Mouse (Mus musculus): Measurements from ENCODE around the gene 1700024P04Rik.
A peak's percentile ranks its signal among the peaks of the same experiment; 100 is the strongest.
"Not testable (repeated sequence)": the region's sequence is repeated elsewhere in the genome, so short reads cannot be mapped to it uniquely, and the experiment has no call there.

1700024P04Rik gene

DNA sequence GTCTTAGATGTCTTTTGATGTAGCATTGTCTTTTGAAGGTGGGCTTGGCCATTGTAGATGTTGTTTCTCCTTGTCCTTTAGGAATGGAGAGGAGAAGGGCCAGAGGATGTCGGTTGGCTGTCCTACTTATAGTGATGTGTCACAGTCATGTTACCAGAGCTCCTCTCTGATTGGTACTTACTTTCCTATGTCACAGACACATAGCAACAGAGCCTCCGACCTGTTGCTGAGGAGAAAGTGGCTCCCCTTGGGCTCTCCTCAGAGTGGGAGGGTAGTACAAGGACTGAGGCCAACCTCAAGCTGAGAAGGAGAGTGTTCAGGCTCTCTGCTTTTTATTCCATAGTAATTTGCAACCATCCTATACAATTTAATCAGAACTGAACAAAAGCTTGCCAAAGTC lies at the start of gene 1700024P04Rik:
Gene 1700024P04Rik, minus strand, starts transcription at position 101 of the 400 bp plus-strand sequence.
- DNase-seq, result no peak

DNA sequence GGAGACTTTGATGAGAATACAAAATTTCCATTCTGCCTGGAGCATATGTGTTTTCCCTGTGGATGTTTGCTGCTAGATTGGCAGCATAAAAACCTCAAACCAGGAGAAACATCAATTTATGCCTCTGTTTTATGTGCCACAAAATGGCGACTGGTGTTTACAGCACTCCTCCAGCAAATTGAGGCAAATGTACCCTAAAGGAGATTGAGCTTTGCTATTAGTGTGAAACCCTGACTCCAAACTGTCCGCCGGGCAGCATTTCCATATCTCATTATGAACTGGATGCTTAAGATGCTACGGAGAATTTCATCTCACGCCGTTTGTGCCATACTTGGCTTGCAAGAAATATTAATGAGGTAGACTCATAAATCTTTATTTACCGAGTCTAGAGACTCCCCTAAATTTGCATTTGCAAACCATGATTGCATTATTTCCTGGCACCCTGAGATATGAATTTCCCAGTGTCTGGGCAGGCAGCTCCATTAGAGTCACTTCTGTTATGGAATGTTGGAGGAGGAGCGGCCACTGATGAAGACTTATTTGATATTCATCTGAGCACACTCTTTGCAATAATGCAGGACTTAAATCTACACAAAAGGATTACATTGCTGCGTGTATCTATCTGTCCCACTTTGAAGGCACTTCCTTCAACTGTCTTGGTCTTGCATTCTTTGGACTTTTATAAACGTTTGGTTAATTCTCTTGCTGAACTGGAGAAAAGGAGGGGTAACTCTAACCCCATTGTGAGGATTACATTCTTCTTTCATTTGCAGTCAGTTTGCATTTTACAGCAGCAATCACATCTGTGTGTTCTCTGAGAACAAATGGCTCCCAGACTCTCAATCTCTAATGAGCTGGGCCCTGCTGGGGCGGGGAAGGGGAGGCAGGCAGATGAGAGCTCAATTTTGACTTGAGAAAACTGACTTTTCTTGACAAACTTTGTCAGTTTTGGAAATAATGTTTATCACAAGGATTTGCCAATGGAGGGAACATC lies 47.2 kb upstream of the 1700024P04Rik start:
- DNase-seq, result no peak

DNA sequence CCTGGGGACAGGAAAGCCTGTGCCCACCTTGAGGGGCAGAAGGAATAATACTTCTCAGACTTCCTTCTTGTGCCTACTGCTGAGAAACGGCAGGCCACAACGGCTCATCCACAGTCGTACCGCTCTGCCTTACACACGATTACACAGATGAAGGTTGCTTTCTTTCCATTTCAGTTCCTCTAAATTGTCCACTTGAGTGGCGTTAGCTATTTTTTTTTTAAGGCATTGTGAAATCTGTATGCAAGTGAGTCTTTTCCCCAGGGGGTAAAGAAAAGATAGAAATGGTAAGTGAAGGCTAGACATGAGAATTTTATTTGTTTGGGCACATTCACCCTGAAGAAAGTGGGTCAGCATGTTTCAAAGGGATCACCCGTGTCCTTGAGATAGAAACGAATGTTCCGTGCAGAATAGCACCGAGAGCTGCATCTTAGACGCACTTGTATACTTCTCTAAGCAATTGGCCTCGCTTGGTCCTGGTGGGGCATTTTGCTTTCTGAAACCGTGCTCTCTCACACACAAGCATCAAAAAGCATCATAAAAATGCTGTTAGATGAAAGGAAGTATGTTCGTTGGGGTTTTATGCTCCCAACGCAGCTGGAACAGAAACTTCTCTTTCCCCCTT lies 46.3 kb upstream of the 1700024P04Rik start:
- no peak for DNase-seq

DNA sequence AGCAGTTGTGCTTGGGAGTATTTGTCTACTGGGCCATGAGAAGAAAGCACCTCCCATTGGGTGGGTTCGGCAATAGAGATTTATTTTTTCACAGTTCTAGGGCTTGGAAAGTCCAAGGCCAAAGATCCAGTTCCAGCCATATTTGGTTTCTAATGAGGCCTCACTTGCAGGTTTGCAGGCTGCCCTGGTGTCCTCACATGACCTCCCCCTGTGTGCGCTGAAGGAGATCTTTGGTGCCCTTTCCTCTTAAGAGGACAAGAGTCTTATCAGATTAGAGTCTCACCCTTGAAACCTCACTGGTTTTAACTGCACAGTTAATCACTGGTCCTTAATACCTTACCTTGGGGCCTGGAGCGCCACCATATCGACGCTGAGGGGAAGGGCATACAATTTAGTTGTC lies 40.9 kb upstream of the 1700024P04Rik start:
- DNase-seq, result peak; percentile 44

DNA sequence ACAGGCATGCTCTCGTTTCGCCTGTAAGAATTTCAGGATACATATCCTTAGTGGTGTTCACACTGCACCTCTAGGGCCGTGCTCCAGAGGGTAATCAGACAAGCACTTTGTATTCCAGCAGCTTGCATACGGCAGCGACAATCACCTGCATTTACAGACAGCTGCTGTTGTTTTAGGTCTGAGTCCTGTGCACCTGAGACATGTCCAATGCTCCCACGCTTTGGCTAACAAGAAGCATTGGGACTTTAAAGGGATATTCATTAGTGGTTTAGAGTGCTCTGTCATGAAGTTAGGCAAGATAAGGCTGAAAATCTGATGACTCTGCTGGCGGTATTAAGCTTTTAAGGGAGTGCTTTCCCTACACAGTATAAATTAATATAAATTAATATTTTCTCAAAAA lies 37.7 kb upstream of the 1700024P04Rik start:
- DNase-seq, result no peak

DNA sequence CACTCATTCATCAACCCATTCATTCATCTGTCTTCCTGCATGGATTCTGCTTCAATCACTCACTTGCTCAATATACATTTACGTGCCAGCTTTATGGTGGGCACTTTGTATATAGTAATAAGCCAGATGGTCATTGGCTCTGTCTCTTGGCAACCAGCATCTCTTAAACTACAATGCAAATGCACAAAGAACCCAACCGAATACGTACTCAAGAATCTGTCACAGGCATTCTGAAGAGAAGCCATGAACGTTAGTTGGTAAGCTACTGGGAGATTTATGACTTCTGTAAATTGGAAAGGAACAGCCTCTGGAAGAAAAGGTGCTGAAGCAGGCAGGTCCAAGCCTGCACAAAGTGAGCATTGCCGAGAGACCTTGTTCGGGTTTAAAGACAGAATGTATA lies 36.8 kb upstream of the 1700024P04Rik start:
- DNase-seq, result no peak

DNA sequence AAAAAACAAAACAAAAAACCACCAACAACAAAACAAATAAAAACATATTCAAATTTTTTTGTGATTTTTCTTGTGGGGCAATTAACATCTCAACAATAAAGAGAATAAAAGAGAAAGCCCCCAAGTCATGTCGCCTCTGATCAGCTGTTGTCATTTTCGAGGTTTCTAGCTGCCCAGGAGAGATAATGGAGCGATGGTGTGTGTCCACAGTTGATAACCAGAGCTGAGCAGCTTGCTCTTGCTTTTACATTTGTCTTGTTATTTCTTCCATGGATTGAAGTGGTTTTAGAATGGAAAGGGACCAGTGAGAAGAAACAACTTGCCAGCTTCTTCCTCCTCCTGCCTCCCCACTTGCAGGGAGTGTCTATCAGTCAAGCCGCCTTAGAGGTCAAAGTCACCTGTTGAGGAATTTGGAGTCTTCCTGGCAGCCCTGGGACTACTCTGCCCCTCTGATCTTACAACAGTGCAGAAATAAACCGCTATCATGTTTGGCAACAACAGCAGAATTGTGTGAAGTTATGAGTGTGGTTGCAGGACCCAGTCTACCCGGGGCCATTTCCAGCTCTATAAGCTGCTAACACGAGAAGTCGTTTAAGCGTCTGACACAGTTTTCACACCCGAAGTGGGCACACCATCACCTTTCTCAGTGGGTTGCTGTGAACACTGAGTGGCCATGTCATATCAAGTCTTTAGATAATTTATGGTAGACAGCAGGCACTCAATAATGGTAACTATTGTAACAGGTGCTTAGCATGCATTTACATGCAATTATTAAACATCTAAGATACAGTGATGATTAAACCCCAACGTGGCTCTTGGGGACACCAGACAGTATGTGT lies 35.7 kb upstream of the 1700024P04Rik start:
- DNase-seq, result no peak

DNA sequence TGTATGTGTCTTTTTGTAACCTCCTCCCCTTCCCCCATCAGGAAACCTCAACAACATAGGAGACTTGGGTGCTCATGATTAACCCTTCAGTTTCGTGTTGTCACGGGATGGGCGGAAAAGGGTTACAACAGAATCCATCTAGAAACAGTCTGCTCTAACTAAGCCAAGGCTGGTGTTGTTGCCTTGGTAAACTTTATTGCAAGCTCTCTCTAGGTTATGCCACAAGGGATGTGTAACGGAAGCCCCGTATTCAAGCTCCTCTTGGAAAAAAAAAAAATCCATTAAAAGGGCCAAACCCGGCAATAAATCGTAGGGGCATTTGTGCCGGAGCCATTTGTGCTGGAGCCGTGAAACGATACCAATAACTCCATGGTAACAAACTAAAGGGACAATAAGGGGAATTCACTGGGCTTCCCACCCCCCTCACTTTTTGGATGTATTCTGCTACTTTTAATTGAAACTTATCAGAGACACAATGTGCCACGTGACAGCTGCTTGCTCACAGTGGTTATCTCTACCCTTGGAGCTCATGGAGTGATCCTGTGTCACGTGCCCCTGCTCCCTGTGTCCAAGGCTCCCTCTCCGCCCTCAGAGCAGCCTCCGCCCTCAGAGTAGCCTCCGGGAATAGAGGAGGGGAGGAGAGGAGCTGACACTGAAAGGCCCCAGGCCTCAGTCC lies 34.3 kb upstream of the 1700024P04Rik start:
- DNase-seq, result peak; percentile 34

DNA sequence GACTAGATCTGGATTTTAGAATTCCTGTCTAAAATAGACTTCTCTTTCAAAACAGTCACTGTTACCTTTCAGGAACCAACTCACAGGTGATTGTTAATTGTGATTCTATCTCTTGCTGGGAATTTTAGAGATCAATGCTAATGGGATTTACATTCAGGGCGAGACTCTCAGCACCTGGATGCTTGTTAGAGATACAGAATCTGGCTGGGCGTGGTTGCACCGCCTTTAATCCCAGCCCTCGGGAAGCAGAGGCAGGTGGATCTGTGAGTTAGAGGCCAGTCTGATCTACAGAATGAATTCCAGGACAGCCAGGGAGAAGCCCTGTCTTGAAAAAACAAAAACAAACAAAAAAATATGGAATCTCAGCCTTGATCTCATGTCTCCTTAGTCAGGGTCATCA lies 32.3 kb upstream of the 1700024P04Rik start:
- DNase-seq, result no peak

DNA sequence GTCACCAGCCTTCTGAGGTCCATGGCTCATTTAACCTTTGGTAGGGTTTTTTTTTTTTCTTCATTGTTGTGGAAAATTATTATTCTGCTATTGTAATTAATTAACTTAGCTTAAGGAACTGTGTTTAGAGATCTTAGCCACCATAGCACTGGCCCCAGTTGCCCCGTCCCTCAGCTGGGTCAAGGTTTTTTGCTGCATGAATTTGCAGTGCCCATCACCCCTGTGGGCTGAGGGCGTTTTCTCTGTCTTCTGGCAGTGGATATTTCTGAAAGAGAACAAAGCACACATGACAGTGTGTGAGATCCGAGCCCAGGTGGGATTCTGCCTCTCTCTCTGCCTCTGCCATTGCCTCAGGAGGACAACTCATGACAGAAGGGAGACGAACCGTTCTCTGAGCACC lies 28.5 kb upstream of the 1700024P04Rik start:
- DNase-seq, result peak; percentile 60

DNA sequence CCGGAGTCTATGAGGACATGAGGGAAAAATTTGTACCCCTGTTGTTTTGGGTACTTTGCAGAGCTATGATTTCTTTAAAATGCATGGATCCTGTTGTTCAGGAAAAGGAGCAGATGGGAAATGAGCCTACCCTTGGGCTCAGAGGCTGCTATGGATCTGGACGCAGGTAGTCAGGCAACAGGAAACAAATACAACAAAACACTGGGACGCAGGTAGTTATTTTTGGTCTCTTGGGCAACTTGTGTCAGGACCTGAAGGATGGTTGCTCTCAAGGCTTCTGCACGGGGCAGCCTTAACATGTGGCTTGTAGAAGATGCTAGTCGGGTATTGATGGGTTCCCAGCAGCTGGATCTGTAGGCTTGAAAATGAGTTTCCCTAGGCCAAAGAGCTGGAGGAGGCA lies 23.6 kb upstream of the 1700024P04Rik start:
- no peak for DNase-seq

DNA sequence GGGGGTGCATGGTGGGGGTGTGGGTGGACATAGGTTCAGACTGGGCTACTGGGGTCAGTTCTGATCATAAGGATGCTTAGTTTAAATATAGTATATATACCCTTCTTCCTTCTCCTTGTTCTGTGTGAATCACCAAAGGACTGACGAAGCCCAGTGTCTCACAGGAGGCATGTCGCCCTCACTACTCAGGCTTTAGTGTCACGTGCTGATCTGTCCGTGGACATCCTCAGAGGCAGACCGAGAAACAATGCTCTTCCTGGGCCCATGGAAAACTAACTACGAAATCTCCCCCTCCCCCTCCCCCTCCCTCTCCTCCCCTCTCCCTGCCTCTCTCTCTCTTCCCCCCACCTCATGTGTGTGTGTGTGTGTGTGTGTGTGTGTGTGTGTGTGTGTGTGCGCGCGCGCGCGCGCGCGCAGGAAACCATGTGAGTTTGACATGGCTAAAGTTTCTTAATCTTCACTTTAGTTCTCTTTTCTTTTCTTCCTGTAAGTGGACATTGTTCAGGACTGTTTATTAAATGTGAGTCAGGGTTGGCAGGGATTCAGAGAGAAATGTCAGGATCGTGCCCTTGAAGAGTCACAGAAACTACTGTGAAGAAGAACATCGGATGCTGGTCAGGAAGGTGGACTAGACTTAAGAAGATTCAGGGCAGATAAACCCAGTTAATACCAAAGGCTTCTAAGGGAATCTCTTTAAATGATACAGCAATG lies 22.2 kb upstream of the 1700024P04Rik start:
- DNase-seq, result peak; percentile 16

DNA sequence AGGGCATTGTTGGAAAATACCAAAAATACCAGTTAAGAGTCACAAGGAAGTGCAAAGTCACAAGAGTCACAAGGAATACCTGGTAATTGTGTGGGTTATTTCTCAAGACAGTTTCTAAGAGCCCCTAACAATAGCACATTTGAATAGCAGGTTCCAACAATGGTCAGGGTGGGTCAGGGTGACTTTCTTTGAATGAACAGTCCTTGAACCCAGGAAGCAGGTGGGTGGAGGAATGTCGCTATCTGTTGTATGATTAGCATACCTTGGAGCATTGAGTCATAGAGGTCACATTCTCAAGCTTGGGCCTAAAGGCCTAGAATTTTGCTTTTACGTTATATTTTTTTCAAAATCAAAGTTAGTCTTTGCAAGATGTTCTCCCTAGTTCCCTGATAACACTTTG lies 17.3 kb upstream of the 1700024P04Rik start:
- not testable (repeated sequence) for DNase-seq

DNA sequence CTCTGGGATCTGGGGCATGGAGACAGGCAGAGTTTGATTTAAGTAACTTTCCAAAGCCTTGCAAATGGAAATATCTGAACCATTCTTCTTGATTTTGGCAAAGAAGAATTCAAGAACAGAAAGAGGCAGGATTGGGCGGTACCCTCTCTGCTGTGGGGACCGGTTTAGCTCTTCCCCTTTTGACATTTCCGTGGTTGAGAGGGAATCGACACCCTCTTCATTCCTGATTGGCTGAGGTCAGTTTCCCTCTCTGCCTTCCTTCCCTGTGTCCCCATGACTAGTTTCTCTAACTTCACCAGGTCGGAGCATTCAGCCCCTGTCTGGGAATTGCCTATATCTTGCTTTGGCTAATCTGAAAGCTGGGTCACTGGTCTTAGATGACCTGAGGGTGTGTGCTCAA lies 12.7 kb upstream of the 1700024P04Rik start:
- DNase-seq, result no peak

DNA sequence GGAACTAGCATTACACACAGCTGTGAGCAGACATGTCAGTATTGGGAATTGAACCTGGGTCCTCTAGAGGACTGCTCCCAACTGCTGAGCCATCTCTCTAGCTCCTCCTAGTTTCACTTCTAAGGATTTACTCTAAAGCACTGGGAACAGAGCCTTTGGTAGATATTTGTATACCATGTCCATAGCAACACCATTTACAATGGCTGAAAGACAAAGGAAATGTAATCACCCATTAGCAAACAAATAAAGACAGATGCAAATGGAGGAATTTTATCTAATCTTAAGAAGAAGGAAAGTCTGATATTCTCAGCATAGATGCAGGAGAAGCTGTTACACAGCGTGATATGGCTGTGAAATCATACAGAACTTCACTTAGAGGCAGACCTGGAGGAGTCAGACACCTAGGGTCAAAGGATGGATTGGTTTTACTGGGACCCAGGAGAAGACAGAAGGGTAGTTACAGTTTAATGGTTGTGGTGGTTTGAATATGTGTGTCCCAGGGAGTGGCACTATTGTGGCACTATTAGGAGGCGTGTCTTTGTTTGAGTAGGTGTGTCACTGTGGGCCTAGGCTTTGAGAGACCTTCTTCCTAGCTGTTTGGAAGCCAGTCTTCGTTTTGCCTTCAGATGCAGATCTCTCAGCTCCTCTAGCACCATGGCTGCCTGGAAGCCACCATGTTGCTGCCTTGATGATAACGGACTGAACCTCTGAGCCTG lies 7.1 kb downstream of the 1700024P04Rik start:
- no peak for DNase-seq

DNA sequence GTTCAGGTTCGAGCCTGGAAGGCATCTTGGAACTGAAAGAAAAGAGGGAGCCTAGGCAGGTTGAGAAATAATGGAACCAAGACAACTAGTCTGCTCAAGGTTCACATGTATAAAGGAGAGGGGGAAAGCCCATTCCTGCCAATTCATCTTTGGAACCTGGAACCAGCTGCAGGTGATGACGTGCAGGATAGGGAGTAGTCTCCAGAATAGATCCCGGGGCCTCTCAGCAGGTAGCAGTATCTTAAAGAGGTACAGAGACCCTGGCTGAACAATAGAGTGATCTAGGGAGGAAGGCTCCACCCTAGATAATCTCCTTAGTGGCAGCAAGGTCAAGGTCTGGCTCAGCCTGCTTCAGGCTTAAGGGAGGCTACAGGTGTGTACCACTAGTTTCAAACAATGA lies 8.3 kb downstream of the 1700024P04Rik start:
- DNase-seq, result not testable (repeated sequence)

DNA sequence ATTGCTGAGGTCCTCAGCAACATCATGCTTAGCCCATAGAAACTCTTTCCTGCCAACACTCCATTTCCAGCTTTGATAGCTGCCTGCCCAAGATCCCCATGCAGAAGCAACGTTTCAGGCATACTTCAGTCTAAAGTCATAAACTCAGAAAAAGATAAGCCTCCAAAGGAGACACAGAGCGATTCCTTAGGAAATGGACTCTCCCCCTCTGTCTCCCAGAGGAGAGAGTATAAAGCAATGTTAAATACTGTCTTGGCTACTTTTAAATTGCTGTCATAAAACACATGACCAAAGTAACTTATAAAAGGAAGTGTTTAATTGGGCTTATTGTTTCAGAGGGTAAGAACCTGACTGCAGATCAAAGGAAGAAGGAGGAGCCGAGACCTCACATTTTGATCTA lies 12.3 kb downstream of the 1700024P04Rik start:
- DNase-seq, result no peak

DNA sequence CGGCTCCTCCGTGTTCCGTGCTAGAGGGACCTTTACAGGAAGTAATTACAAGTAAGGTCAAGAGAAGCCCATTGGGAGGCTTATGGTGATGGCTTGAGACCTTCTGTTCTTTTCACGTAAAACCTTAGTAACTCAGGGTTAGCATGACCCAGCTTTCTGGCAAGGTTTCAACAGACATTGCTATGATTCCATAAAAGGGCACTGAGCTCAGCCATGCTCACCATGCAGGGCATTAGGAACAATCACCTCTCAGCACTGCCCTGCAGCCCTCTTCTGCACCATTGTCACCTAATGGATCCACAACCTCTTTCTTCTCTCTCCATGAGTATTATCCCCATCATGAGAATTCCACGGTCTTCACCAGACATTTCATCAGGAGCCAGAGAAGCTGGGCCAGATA lies 12.7 kb downstream of the 1700024P04Rik start:
- peak; percentile 7 for DNase-seq

DNA sequence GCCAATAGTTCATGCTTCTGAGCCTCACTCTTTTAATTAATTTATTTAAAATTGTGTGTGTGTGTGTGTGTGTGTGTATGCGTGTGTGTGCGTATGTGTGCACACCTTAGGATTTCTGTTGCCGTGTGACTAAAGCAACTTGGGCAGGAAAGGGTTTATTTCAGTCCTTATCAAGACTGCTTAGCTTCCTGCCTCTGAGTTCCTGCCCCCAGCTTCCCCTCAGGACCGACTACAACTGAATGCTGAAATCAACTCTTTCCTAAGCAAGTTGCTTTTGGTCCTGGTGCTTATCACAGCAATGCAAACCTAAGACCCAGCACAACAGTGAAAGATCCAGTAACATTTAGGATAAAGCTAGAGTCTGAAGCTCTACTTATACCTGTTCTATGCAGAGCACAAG lies 15.8 kb downstream of the 1700024P04Rik start:
- no peak for DNase-seq

DNA sequence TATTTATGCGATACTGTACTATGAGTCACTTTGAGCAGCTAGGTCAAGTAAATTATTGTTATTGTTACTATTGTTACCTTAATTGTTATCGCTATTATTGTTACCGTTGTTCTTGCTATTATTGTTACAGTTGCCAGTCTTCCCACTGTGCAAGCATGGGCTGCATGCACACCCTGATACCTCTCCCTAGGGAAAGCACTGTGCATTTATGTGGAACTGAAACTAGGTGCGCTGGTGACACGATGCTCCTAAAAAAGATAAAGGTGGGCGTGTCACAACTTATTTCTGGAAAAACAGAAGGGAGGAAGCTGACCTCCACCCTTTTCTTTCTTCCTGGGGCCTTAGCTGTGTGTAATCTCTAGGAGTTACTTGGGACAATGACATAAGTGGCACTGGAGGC lies 16.4 kb downstream of the 1700024P04Rik start:
- DNase-seq, result no peak

DNA sequence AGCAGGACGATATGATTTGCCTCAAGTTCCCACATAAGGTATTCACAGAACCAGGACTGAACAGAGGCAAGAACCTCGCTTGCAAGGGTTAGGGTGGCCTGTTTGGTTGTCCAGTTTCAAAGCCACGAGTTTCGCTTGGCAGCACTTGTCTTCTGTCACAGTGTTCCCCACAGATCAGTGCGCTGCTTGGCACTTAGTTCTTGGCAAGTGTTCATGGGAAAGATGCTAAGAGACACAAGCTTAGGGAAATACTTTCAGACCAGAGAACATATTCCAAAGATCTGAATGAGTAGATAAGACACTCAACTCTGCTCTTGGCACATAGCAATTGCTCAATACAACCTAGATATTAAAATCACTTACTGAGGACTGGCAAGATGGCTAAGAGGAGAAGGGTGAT lies 17.8 kb downstream of the 1700024P04Rik start:
- no peak for DNase-seq

Measured in kidney, postnatal 14 days (tissue).